23 mouse cellular contexts compared by ENCODE assay signal in genomic region chr15:42304097-42304496, GRCm38 (mm10).
DNase-seq lines count a peak whose midpoint lies in the region; ATAC-seq and TF ChIP-seq lines count a peak whose summit lies in the region.
"Had no signal": no experiment of that assay in that cellular context is flagged by ENCODE, and none has a peak within 500 bp of the region (broad histone marks: within the 10 kb centered on the region; RNA-seq: fewer than 3 reads in every experiment).

No protein-coding gene starts in this region.

- H3K9me3 ChIP-seq in neural tube, embryonic 12.5 days: no peaks in the 10 kb centered on the region
- H3K9me3 ChIP-seq in limb, embryonic 14.5 days (ENCODE audit: control insufficient read depth, low read length): no peaks in the 10 kb centered on the region
- H3K9me3 ChIP-seq in neural tube, embryonic 14.5 days (ENCODE audit: control insufficient read depth, low read length): no peaks in the 10 kb centered on the region
- H3K9me3 ChIP-seq: forebrain, embryonic 10.5 days; forebrain, embryonic 13.5 days; heart, embryonic 10.5 days; heart, embryonic 13.5 days; hindbrain, embryonic 12.5 days had no signal

- no peak for TF ChIP-seq POLR2A in limb, embryonic 14.5 days (IDR thresholded peaks at IDR 0.05; ENCODE audit: borderline replicate concordance, extremely low read depth, insufficient read depth, insufficient read length)

- no peaks in the 10 kb centered on the region for H3K36me3 ChIP-seq in neural tube, embryonic 12.5 days
- H3K36me3 ChIP-seq in limb, embryonic 14.5 days (ENCODE audit: control insufficient read depth, insufficient read depth, low read length): no peaks in the 10 kb centered on the region
- H3K36me3 ChIP-seq in neural tube, embryonic 14.5 days (ENCODE audit: control insufficient read depth, insufficient read depth, low read length): no peaks in the 10 kb centered on the region
- H3K36me3 ChIP-seq: forebrain, embryonic 10.5 days; heart, embryonic 10.5 days; heart, embryonic 13.5 days; hindbrain, embryonic 12.5 days had no signal

- H3K4me3 ChIP-seq in neural tube, embryonic 12.5 days: no peak overlapping the region
- H3K4me3 ChIP-seq in limb, embryonic 14.5 days (replicated peaks; ENCODE audit: low read length): no peak overlapping the region
- H3K4me3 ChIP-seq in neural tube, embryonic 14.5 days (ENCODE audit: low read depth, low read length): no peak overlapping the region
- H3K4me3 ChIP-seq: forebrain, embryonic 10.5 days; forebrain, embryonic 13.5 days; heart, adult 2 months; heart, embryonic 10.5 days; heart, embryonic 13.5 days; hindbrain, embryonic 12.5 days had no signal

- no peak overlapping the region for H3K4me2 ChIP-seq in neural tube, embryonic 12.5 days (replicated peaks)
- H3K4me2 ChIP-seq in limb, embryonic 14.5 days (replicated peaks; ENCODE audit: low read depth, low read length, severe bottlenecking): no peak overlapping the region
- H3K4me2 ChIP-seq in neural tube, embryonic 14.5 days (ENCODE audit: low read depth, low read length): no peak overlapping the region
- H3K4me2 ChIP-seq: forebrain, embryonic 13.5 days; heart, embryonic 13.5 days; hindbrain, embryonic 12.5 days had no signal

- ATAC-seq in neural tube, embryonic 12.5 days (ENCODE audit: low FRiP score, low read depth): peak; percentile 58; the same call in 1 of the 2 replicates
- ATAC-seq in limb, embryonic 14.5 days (ENCODE audit: low FRiP score, low read depth): no peak
- ATAC-seq in neural tube, embryonic 14.5 days (ENCODE audit: low read depth): peak; percentile 88
- ATAC-seq: CD4-positive, CD25-positive, alpha-beta regulatory T cell, adult 4 months; forebrain, embryonic 13.5 days; forebrain, embryonic 16.5 days; hindbrain, embryonic 16.5 days had no signal

- H3K27ac ChIP-seq in neural tube, embryonic 12.5 days: no peak overlapping the region
- H3K27ac ChIP-seq in limb, embryonic 14.5 days (replicated peaks; ENCODE audit: low read depth, low read length): no peak overlapping the region
- 0 out of 2 replicates have a peak overlapping the region, but pooled peaks have one; percentile 7 for H3K27ac ChIP-seq in neural tube, embryonic 14.5 days (ENCODE audit: low read depth, low read length)
- H3K27ac ChIP-seq: forebrain, embryonic 10.5 days; forebrain, embryonic 13.5 days; heart, adult 2 months; heart, embryonic 10.5 days; heart, embryonic 13.5 days; hindbrain, embryonic 12.5 days had no signal

- 53% methylated on average over 3 of the region's 3 CpGs for WGBS in neural tube, embryonic 12.5 days
- 18% methylated on average over 3 of the region's 3 CpGs for WGBS in limb, embryonic 14.5 days
- 31% methylated on average over 3 of the region's 3 CpGs for WGBS in neural tube, embryonic 14.5 days

- no peaks in the 10 kb centered on the region for H3K27me3 ChIP-seq in neural tube, embryonic 12.5 days (replicated peaks)
- no peaks in the 10 kb centered on the region for H3K27me3 ChIP-seq in limb, embryonic 14.5 days (ENCODE audit: control insufficient read depth, insufficient read depth, low read length)
- no peaks in the 10 kb centered on the region for H3K27me3 ChIP-seq in neural tube, embryonic 14.5 days (ENCODE audit: control insufficient read depth, insufficient read depth, low read length)
- H3K27me3 ChIP-seq: forebrain, embryonic 13.5 days; heart, embryonic 13.5 days; hindbrain, embryonic 12.5 days had no signal

- no peaks in the 10 kb centered on the region for H3K4me1 ChIP-seq in neural tube, embryonic 12.5 days
- peaks cover 8% of the 10 kb centered on the region; the same call in 1 of the 2 replicates for H3K4me1 ChIP-seq in limb, embryonic 14.5 days (ENCODE audit: control insufficient read depth, insufficient read depth, low read length)
- H3K4me1 ChIP-seq in neural tube, embryonic 14.5 days (ENCODE audit: control insufficient read depth, insufficient read depth, low read length): no peaks in the 10 kb centered on the region
- H3K4me1 ChIP-seq: forebrain, embryonic 10.5 days; forebrain, embryonic 13.5 days; heart, embryonic 10.5 days; heart, embryonic 13.5 days; hindbrain, embryonic 12.5 days had no signal

- no peak overlapping the region for H3K9ac ChIP-seq in neural tube, embryonic 12.5 days
- no peak overlapping the region for H3K9ac ChIP-seq in limb, embryonic 14.5 days (ENCODE audit: low read depth, low read length, severe bottlenecking)
- no peak overlapping the region for H3K9ac ChIP-seq in neural tube, embryonic 14.5 days (replicated peaks; ENCODE audit: low read depth, low read length)
- H3K9ac ChIP-seq: forebrain, embryonic 13.5 days; heart, embryonic 13.5 days; hindbrain, embryonic 12.5 days had no signal

- no peak for DNase-seq in neural tube, embryonic 10.5 days (ENCODE audit: extremely low spot score, low spot score)
- peak; percentile 7 for DNase-seq in limb, embryonic 14.5 days (ENCODE audit: low spot score)
- no peak for DNase-seq in MN1 (ENCODE audit: low spot score)
- DNase-seq in heart, adult 11 months: no peak
- DNase-seq: adrenal gland, postnatal 10 days; adrenal gland, postnatal 36 days; cerebellum, adult 18-20 months; cerebellum, adult 9-10 months; cerebellum, postnatal 14 days; gastrocnemius, postnatal 14 days; heart, adult 2 months; heart, postnatal 14 days; heart, postnatal 4 days had no signal
